Mouse (Mus musculus): ENCODE data around the gene Fam186b.

DNA sequence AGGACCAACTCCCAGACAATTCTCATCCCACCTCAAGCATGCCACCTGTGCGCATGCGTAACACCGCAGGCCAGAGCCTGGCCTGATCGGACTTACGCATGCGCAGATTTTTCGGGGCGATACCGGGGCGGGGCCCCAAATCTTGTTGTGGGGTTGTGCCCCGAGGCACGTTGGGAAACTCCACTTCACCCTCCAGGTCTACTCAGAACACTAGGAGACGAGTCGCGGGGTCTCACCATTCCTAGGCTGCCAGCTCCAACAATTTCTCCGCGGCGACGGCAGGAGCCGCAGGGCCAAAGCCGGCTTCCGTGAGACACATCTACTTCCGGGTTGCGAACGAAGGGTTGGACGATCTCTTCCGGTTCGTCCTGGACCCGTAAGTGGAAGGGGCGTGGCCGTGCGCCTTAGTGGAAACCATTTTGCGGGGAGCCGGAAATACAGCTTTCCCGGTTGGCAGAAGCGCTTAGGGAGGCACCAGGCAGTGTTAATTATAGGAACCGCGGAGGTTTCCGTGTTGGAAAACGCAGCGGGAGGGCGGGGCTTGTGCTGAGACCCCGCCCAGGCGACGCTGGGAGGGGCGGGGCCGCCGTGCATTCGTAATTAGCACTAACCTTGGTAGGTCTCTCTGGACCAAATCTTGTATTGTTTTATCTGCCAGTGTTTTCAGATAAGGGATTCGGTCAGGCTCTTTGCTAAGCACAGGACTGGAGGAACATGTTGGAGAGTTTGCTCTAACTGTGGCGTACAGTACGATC lies 43.9 kb downstream of the Fam186b start, which contains the start of gene Mcrs1:
- TF ChIP-seq POLR2A (IDR thresholded peaks at IDR 0.05; ENCODE audit: extremely low read depth, insufficient read depth, low read length) (no peak), CTCF (IDR thresholded peaks at IDR 0.05; ENCODE audit: extremely low read depth, insufficient read depth, low read length) (no peak)
